Mouse (Mus musculus) thymus, adult 2 months (tissue): ENCODE data around the gene Mpc2. TPM values are rescaled to one million over a fixed set of nuclear protein-coding genes. Genes with fewer than 3 reads are reported as not detected.

Experiments
- DNase-seq: peaks from one replicate; pipeline ENCODE4 v3.0.0; 2021
- H3K27ac ChIP-seq: fragments of 200-500 bp; 2 replicates; pipeline ENCODE4 v1.5.1; 2012; ENCODE audit warnings: low read length, control low read depth; ENCODE audit not compliant: control insufficient read depth, insufficient read depth
- H3K27me3 ChIP-seq: fragments of 200-500 bp; 2 replicates; pipeline ENCODE4 v1.6.1; 2012; ENCODE audit warnings: mild to moderate bottlenecking, low read length, moderate library complexity, mixed read lengths; ENCODE audit not compliant: control insufficient read depth, insufficient read depth
- H3K36me3 ChIP-seq: fragments of 200-500 bp; 2 replicates; pipeline ENCODE4 v1.6.1; 2012; ENCODE audit warnings: mild to moderate bottlenecking, low read length, moderate library complexity; ENCODE audit not compliant: control insufficient read depth, insufficient read depth
- H3K4me1 ChIP-seq: fragments of 200-500 bp; replicated peaks from 2 replicates; pipeline ENCODE4 v1.6.1; 2012; ENCODE audit warnings: low read length; ENCODE audit not compliant: control insufficient read depth, insufficient read depth
- H3K4me3 ChIP-seq: fragments of 200-500 bp; 2 replicates; pipeline ENCODE4 v1.5.1; 2012; ENCODE audit warnings: mild to moderate bottlenecking, low read length, control low read depth, moderate library complexity; ENCODE audit not compliant: control insufficient read depth, insufficient read depth
- CTCF ChIP-seq: fragments of 200-500 bp; IDR thresholded peaks from 2 replicates; pipeline ENCODE4 v1.5.1; 2012; ENCODE audit warnings: mild to moderate bottlenecking, control low read depth, low read length, moderate library complexity, borderline replicate concordance; ENCODE audit not compliant: control insufficient read depth, poor library complexity, insufficient read depth; ENCODE audit errors: extremely low read depth
- POLR2A ChIP-seq: fragments of 200-500 bp; IDR thresholded peaks from 2 replicates; pipeline ENCODE4 v1.6.1; 2012; ENCODE audit warnings: mild to moderate bottlenecking, low read length, control low read depth, moderate library complexity; ENCODE audit not compliant: control insufficient read depth, poor library complexity, insufficient read depth; ENCODE audit errors: extremely low read depth
- WGBS: fragments of 180-500 bp; shearing (Covaris S2); methylation state at CpG from one replicate; pipeline ENCODE4 v1.1.7; 2018; 5-methylcytosine and 5-hydroxymethylcytosine counted together
- polyA plus RNA-seq: library from polyadenylated mRNA; depleted of rRNA; stranded (reverse); fragments of >200 nt; gene quantifications from 2 replicates; pipeline ENCODE4 v1.2.3, GENCODE M21; 2012; rRNA removed

The Mpc2 gene
- polyA plus RNA-seq, 1 experiment, result 68.5 TPM

GRCm38 (mm10) chr1:165498856-165499255, 38.4 kb downstream of the Mpc2 start:
- WGBS, result 74% methylated on average over 3 of the region's 3 CpGs

GRCm38 (mm10) chr1:165503307-165504024, 43.0 kb downstream of the Mpc2 start:
- DNase-seq, result peak; percentile 5
- no peaks in the 10 kb centered on the region for H3K4me1 ChIP-seq
- 62% methylated on average over 10 of the region's 10 CpGs for WGBS
- no peak overlapping the region for H3K27ac ChIP-seq
- no peak overlapping the region for H3K4me3 ChIP-seq
- H3K27me3 ChIP-seq, result no peaks in the 10 kb centered on the region
- no peaks in the 10 kb centered on the region for H3K36me3 ChIP-seq
- TF ChIP-seq CTCF (no peak), POLR2A (no peak)

More at GRCm38 (mm10) chr1:165498856-165499255, 38.4 kb downstream of the Mpc2 start:
- Histone ChIP-seq H3K27me3 (no peaks in the 10 kb centered on the region), H3K4me1 (no peaks in the 10 kb centered on the region), H3K4me3 (no peak overlapping the region), H3K36me3 (no peaks in the 10 kb centered on the region), H3K27ac (no peak overlapping the region)
- TF ChIP-seq POLR2A (no peak), CTCF (no peak)
- no peak for DNase-seq

- WGBS, result 80% methylated on average over 6 of the region's 6 CpGs
- Histone ChIP-seq H3K4me1 (no peaks in the 10 kb centered on the region), H3K27me3 (no peaks in the 10 kb centered on the region), H3K36me3 (no peaks in the 10 kb centered on the region), H3K27ac (no peak overlapping the region), H3K4me3 (no peak overlapping the region)
- TF ChIP-seq CTCF, result no peak
- no peak for TF ChIP-seq POLR2A
- no peak for DNase-seq
Measured at GRCm38 (mm10) chr1:165506303-165506702, 45.9 kb downstream of the Mpc2 start.

GRCm38 (mm10) chr1:165510161-165510560, 49.7 kb downstream of the Mpc2 start:
- no peak for DNase-seq
- WGBS, result 97% methylated on average over 6 of the region's 6 CpGs
- Histone ChIP-seq H3K27me3 (no peaks in the 10 kb centered on the region), H3K4me1 (no peaks in the 10 kb centered on the region), H3K36me3 (no peaks in the 10 kb centered on the region), H3K27ac (no peak overlapping the region), H3K4me3 (no peak overlapping the region)
- TF ChIP-seq POLR2A (no peak), CTCF (no peak)

GRCm38 (mm10) chr1:165520716-165521115, 60.3 kb downstream of the Mpc2 start:
- TF ChIP-seq POLR2A, result no peak
- no peak for TF ChIP-seq CTCF
- no peaks in the 10 kb centered on the region for H3K27me3 ChIP-seq
- H3K27ac ChIP-seq, result no peak overlapping the region
- no peaks in the 10 kb centered on the region for H3K4me1 ChIP-seq
- WGBS, result 95% methylated on average over 7 of the region's 7 CpGs
- H3K4me3 ChIP-seq, result no peak overlapping the region
- DNase-seq, result no peak
- no peaks in the 10 kb centered on the region for H3K36me3 ChIP-seq

Other genes starting within 250 kb of the Mpc2 start
- gene Tiprl, start 223.6 kb upstream of the Mpc2 start, polyA plus RNA-seq, result 34.7 and 38.3 TPM in 2 replicates
- gene Gpr161, start 164.8 kb upstream of the Mpc2 start, polyA plus RNA-seq, result 0.99 and 1.3 TPM in 2 replicates
- 23.4 and 25.5 TPM in 2 replicates for gene Dcaf6, start 162 bp upstream of the Mpc2 start, polyA plus RNA-seq
- 0.18 and 0.27 TPM in 2 replicates for gene Adcy10, start 24.5 kb downstream of the Mpc2 start, polyA plus RNA-seq
- gene Mpzl1, start 173.9 kb downstream of the Mpc2 start, polyA plus RNA-seq, result 4.6 and 5.9 TPM in 2 replicates
- 220 and 249 TPM in 2 replicates for gene Rcsd1, start 249.1 kb downstream of the Mpc2 start, polyA plus RNA-seq